Mouse (Mus musculus): Measurements from ENCODE around the gene Itih3. TPM values are rescaled to one million over a fixed set of nuclear protein-coding genes. Genes with fewer than 3 reads are reported as not detected.

The Itih3 gene
- polyA plus RNA-seq, 1 experiment from 2014 or later: 0.42 TPM

DNA sequence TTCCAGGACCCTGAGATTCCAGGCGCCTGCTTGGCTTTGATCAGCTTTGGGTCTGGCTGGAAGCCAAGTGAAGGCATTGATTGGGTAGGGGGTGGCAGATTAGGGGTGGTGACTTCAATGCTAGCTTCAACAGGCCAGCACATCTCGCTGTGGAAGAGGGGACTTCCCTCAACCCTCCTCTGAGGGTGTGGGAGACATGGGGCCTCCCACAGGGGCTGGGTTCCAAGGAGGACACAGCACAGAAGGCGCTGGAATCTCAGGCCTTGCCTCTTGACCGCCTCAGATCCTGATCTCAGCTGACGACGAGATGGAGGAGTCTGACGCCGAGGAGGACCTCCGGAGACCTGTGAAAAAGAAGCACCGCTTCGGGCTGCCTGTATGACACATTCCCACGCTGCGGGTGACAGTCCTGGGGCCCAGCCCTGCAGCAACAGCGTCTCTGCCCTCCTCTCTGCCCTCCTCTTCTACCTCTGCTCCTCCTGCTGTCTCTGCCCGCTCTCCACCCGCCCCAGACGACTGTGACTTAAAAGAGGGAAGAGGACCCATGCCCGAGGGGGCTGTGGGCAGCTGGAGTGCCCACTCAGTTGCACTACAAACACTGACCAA, 49.4 kb downstream of the Itih3 start:
- Histone ChIP-seq H3K4me1 (replicated peaks) (no peaks in the 10 kb centered on the region), H3K4me2 (replicated peaks) (no peak overlapping the region), H3K4me3 (replicated peaks) (no peak overlapping the region), H3K27ac (no peak overlapping the region), H3K36me3 (peaks cover 41% of the 10 kb centered on the region), H3K27me3 (no peaks in the 10 kb centered on the region), H3K9me3 (no peaks in the 10 kb centered on the region), H3K9ac (replicated peaks) (no peak overlapping the region)
- no peak for ATAC-seq
- 87% methylated on average over 18 of the region's 18 CpGs for WGBS

GRCm38 (mm10) chr14:30870206-30871147, 53.1 kb downstream of the Itih3 start:
- H3K36me3 ChIP-seq: peaks cover 47% of the 10 kb centered on the region
- 88% methylated on average over 25 of the region's 25 CpGs for WGBS
- ATAC-seq: no peak

DNA sequence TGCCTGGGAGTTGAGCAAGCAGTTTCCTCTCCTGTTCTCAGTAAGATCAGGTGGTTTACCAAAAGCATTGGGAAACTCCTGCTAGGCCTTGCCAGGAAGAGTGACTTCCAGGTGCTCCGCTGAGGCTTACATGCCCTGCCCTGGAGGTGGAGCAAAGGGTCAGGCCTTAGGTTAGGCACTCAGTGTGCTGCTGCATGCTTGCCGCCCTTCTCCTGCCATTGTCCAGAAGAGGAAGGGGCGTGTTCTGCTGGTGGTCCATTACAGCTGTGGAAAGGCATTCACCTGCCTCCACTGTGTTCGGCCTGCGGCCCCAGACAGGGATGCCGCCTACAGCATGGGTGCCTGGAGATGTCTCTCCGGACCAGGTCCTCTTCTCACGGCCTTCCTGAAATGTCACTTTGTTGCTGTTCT, 54.2 kb downstream of the Itih3 start:
- Histone ChIP-seq H3K9ac (replicated peaks) (no peak overlapping the region; the same call in 1 of the 2 replicates), H3K4me2 (replicated peaks) (no peak overlapping the region), H3K4me1 (replicated peaks) (no peaks in the 10 kb centered on the region), H3K9me3 (no peaks in the 10 kb centered on the region), H3K36me3 (peaks cover 52% of the 10 kb centered on the region), H3K27me3 (no peaks in the 10 kb centered on the region), H3K27ac (no peak overlapping the region), H3K4me3 (replicated peaks) (no peak overlapping the region)
- 86% methylated on average over 8 of the region's 8 CpGs for WGBS
- no peak for ATAC-seq

More at GRCm38 (mm10) chr14:30870206-30871147, 53.1 kb downstream of the Itih3 start:
- Histone ChIP-seq H3K4me3 (replicated peaks) (no peak overlapping the region), H3K4me2 (replicated peaks) (no peak overlapping the region), H3K9me3 (no peaks in the 10 kb centered on the region), H3K27ac (no peak overlapping the region), H3K9ac (replicated peaks) (no peak overlapping the region), H3K4me1 (replicated peaks) (no peaks in the 10 kb centered on the region), H3K27me3 (no peaks in the 10 kb centered on the region)

- Histone ChIP-seq H3K36me3 (peaks cover 47% of the 10 kb centered on the region), H3K4me1 (replicated peaks) (no peaks in the 10 kb centered on the region), H3K4me2 (replicated peaks) (no peak overlapping the region), H3K4me3 (replicated peaks) (no peak overlapping the region), H3K9ac (replicated peaks) (no peak overlapping the region), H3K9me3 (no peaks in the 10 kb centered on the region), H3K27me3 (no peaks in the 10 kb centered on the region), H3K27ac (no peak overlapping the region)
- ATAC-seq: no peak
- WGBS: 94% methylated on average over 10 of the region's 10 CpGs
Measured at GRCm38 (mm10) chr14:30868826-30869225, 54.7 kb downstream of the Itih3 start.

GRCm38 (mm10) chr14:30867042-30867441, 56.5 kb downstream of the Itih3 start:
- Histone ChIP-seq H3K36me3 (peaks cover 29% of the 10 kb centered on the region), H3K4me1 (replicated peaks) (no peaks in the 10 kb centered on the region), H3K4me3 (replicated peaks) (no peak overlapping the region), H3K27ac (no peak overlapping the region), H3K9ac (replicated peaks) (no peak overlapping the region), H3K9me3 (no peaks in the 10 kb centered on the region), H3K27me3 (no peaks in the 10 kb centered on the region), H3K4me2 (replicated peaks) (no peak overlapping the region)
- 0 out of 2 replicates have a peak, but pooled peaks have one; percentile 48 for ATAC-seq
- WGBS: 34% methylated on average over 5 of the region's 5 CpGs

DNA sequence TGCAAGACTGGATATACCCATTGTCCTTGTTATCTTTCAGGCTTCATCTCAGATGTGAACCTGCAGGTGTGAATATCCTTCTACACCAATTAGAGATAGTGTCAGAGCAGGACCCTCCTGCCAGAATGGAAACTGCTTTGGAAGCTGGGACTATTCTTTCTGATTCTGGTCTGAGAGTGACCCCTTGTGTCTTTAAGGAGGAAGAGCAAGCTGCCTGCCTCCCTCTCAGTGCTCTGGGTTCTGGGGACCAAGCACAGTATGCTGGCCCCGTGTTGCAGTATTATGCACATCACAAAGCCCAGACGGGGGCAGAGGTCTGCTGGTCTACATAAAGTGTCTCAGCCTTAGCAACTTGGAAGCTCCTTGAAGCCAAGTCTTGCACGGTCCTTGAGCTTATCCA, 58.2 kb downstream of the Itih3 start:
- no peak overlapping the region for H3K4me2 ChIP-seq (replicated peaks)
- ATAC-seq: no peak

DNA sequence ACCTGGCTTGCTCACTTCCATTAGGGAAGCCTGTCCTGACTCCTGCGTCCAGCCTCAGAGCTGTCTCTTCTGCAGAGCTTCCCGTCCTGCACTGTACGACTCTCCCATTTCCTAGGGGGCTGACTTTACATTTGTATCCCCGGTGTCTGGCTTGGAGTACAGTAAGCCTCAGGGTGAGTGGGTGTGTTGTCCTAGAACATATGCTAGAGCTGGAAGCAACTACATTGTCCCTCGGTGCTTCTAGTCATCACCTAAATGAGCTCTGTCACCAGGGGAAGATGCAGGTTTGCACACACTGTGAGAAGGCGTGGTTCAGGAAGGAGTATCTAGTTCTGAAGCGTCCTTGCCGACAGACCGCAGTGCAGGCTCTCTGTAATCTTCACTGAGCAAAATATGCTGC, 61.2 kb downstream of the Itih3 start:
- 94% methylated on average over 9 of the region's 9 CpGs for WGBS

More for the DNA sequence above, 58.2 kb downstream of the Itih3 start:
- Histone ChIP-seq H3K9me3 (no peaks in the 10 kb centered on the region), H3K27ac (no peak overlapping the region), H3K9ac (replicated peaks) (no peak overlapping the region), H3K4me1 (replicated peaks) (no peaks in the 10 kb centered on the region), H3K4me3 (replicated peaks) (no peak overlapping the region), H3K36me3 (peaks cover 28% of the 10 kb centered on the region), H3K27me3 (no peaks in the 10 kb centered on the region)
- 63% methylated on average over 3 of the region's 3 CpGs for WGBS

DNA sequence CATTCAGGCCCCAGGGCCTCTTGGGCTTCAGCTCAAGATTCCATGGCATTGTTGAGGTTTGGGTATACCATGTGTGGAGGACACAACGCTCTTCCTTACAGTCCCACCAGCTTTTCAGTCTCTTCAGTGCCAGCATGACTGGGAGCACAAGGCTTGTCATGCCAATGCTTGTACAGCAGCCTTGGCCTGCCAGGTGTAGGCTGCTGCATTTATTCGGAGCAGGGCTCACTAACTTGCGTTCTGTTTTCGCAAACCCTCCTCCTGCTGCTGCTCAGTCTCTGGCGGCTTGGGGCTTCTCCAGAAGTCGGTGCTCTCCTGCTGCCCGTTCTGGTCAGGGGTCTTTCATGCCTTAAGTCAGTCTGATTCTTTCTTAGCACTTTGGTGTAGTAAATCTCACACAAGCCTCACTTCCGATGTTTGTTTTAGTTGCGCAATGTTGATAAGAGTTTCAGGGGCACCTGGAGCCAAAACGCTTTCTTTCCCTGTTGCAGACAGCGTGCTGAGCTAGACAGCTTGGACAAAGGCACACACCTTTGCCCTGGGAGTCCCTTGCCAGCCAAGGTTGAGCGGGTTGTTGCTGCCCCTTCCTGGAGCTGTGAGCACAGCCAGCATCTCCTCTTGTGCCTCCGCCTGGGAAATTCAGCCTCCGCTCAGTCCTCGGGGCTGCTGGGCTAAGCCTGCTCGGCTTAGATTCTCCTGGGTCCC, 62.0 kb downstream of the Itih3 start:
- Histone ChIP-seq H3K27ac (no peak overlapping the region), H3K4me3 (replicated peaks) (no peak overlapping the region), H3K36me3 (peaks cover 19% of the 10 kb centered on the region), H3K4me2 (replicated peaks) (no peak overlapping the region), H3K9ac (replicated peaks) (no peak overlapping the region), H3K27me3 (no peaks in the 10 kb centered on the region), H3K4me1 (replicated peaks) (no peaks in the 10 kb centered on the region), H3K9me3 (no peaks in the 10 kb centered on the region; the same call in 1 of the 2 replicates)
- no peak for ATAC-seq
- 84% methylated on average over 16 of the region's 16 CpGs for WGBS

More for the DNA sequence above, 61.2 kb downstream of the Itih3 start:
- Histone ChIP-seq H3K4me1 (replicated peaks) (no peaks in the 10 kb centered on the region), H3K9me3 (no peaks in the 10 kb centered on the region; the same call in 1 of the 2 replicates), H3K4me3 (replicated peaks) (no peak overlapping the region), H3K9ac (replicated peaks) (no peak overlapping the region), H3K27ac (no peak overlapping the region), H3K4me2 (replicated peaks) (no peak overlapping the region), H3K36me3 (peaks cover 19% of the 10 kb centered on the region), H3K27me3 (no peaks in the 10 kb centered on the region)
- ATAC-seq: no peak

Other genes starting within 250 kb of the Itih3 start
- gene Sfmbt1, start 208.9 kb downstream of the Itih3 start, polyA plus RNA-seq (2015; fragmentation: Nextera tagmentation; extraction: Ambion mirVana): 21.2 and 21.5 TPM in 2 replicates
- 18.2 and 18.9 TPM in 2 replicates for gene Tmem110, start 98.2 kb downstream of the Itih3 start, polyA plus RNA-seq (2015; fragmentation: Nextera tagmentation; extraction: Ambion mirVana)
- gene Mustn1, start 44.6 kb downstream of the Itih3 start, polyA plus RNA-seq (2015; fragmentation: Nextera tagmentation; extraction: Ambion mirVana): 0.67 and 0.70 TPM in 2 replicates
- not detected in 2 replicates for gene Itih4, start 37.3 kb downstream of the Itih3 start, polyA plus RNA-seq (2015; fragmentation: Nextera tagmentation; extraction: Ambion mirVana)
- not detected in 2 replicates for gene Itih1, start 19.5 kb upstream of the Itih3 start, polyA plus RNA-seq (2015; fragmentation: Nextera tagmentation; extraction: Ambion mirVana)
- 20.0 and 20.3 TPM in 2 replicates for gene Nek4, start 27.6 kb upstream of the Itih3 start, polyA plus RNA-seq (2015; fragmentation: Nextera tagmentation; extraction: Ambion mirVana)
- gene Glt8d1, start 77.6 kb upstream of the Itih3 start, polyA plus RNA-seq (2015; fragmentation: Nextera tagmentation; extraction: Ambion mirVana): 58.5 and 60.1 TPM in 2 replicates
- 293 and 296 TPM in 2 replicates for gene Spcs1, start 77.9 kb upstream of the Itih3 start, polyA plus RNA-seq (2015; fragmentation: Nextera tagmentation; extraction: Ambion mirVana)
- gene Pbrm1, start 95.4 kb upstream of the Itih3 start, polyA plus RNA-seq (2015; fragmentation: Nextera tagmentation; extraction: Ambion mirVana): 175 and 181 TPM in 2 replicates
- gene Gnl3, start 95.4 kb upstream of the Itih3 start, polyA plus RNA-seq (2015; fragmentation: Nextera tagmentation; extraction: Ambion mirVana): 54.6 and 57.1 TPM in 2 replicates
- 75.8 and 78.8 TPM in 2 replicates for gene Smim4, start 205.2 kb upstream of the Itih3 start, polyA plus RNA-seq (2015; fragmentation: Nextera tagmentation; extraction: Ambion mirVana)
- 280 and 317 TPM in 2 replicates for gene Nt5dc2, start 207.3 kb upstream of the Itih3 start, polyA plus RNA-seq (2015; fragmentation: Nextera tagmentation; extraction: Ambion mirVana)
- gene Stab1, start 244.9 kb upstream of the Itih3 start, polyA plus RNA-seq (2015; fragmentation: Nextera tagmentation; extraction: Ambion mirVana): 19.8 and 23.2 TPM in 2 replicates